Mouse (Mus musculus): ENCODE data around the gene Abcb8.
"Not testable (repeated sequence)": the region's sequence is repeated elsewhere in the genome, so short reads cannot be mapped to it uniquely, and the experiment has no call there.

Abcb8 gene

DNA sequence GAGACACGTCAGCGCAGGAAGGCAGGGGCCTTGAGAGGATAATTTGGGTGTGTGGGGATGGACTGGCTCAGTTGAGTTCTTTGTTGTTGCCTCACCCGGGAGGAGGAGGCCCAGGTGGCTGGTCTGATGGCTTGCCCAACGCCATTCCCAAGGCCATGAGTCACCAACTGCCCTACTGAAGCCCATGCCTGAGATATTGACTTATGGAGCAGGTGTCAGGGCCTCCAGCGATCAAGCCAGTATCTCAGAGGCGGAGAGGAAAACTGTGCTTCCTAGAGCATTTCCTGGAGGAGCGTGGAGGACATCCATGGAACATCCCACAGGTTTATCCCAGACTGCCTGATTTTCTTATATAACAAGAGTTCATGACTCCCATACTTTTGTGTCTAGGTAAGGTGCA is 739 bp upstream of the Abcb8 start:
- in situ Hi-C loops (cut with MboI; ENCODE audit: low sequenced_read_pairs) = no loop called here

DNA sequence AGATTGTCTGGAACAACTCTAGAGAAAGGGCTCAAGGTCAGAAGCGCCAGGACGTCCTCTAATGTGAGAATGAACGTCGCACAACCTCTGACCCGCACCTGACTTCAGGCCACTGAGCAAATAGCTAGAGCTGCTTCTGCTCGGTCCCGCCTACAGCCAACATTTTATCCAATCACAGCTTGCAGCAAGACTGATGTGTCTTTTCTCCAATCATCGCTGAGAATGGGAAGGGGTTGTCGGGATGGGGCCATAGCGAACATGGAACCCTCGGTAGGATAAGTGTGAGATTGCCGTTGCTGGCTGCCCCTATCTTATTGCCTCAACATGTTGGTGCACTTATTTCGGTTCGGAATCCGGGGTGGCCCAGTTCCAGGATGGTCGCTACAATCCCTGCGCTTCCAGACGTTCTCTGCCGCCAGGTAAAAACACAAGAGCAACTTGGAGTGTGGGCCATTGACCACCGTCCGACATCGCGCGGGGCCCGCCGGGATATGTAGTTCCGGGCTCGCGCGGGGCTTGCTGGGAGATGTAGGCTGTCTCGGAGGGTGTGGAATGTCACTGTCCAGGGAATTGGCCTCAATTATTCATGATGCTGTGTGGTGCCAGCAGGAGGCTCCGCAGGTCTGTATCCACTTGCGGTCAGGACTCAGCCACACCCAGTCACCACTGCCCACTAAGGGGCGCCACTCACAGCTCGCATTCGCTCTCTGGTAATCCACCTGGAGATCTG is 867 bp downstream of the Abcb8 start:
- in situ Hi-C loops (cut with MboI; ENCODE audit: low sequenced_read_pairs) = no loop called here

DNA sequence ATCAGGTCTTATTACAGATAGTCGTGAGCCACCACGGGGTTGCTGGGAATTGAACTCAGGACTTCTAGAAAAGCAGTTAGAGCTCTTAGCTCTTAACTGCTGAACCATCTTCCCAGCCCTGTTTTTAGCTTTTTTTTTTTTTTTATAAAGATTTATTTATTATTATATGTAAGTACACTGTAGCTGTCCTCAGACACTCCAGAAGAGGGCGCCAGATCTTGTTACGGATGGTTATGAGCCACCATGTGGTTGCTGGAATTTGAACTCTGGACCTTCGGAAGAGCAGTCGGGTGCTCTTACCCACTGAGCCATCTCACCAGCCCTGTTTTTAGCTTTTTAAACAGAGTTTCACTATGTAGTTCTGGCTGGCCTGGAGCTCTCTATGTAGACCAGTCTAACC is 2.8 kb downstream of the Abcb8 start:
- in situ Hi-C loops (cut with MboI; ENCODE audit: low sequenced_read_pairs) = not testable (repeated sequence)

DNA sequence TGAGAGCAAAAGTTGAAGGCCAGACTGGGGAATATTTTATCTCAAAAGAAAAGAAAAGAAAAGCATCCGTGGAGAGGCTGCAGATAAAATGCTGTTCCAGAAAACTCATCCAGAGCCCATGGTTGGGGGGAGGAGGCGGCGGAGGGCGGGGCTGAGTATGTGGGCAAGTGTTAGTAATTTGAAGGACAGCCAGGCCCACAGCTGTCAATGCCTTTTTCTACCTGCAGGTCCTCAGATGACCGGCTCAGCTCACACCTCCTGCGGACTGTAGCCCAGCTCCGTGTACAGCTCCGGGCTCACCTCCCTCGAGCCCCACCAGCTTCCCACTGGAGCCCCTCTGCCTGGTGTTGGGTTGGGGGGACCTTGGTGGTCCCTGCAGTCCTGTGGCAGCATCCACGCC is 6.2 kb downstream of the Abcb8 start:
- in situ Hi-C loops (cut with MboI; ENCODE audit: low sequenced_read_pairs) = no loop called here

DNA sequence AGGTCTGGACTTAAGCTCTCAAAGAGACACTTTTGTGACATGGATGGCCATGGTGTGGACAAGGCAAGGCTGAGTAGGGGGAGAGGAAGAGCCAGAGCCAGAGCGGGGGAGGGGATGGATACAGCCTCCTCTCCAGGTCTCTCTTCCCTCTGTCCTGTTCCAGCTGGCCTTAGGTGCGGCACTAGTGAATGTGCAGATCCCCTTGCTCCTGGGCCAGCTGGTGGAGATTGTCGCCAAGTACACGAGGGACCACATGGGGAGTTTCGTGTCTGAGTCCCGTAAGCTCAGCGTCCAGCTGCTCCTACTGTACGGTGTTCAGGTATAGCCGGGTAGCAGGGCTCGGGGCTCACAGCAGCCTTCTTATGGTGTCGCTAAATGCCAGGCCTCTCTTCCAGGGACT is 6.9 kb downstream of the Abcb8 start:
- in situ Hi-C loops (cut with MboI; ENCODE audit: low sequenced_read_pairs) = no loop called here

DNA sequence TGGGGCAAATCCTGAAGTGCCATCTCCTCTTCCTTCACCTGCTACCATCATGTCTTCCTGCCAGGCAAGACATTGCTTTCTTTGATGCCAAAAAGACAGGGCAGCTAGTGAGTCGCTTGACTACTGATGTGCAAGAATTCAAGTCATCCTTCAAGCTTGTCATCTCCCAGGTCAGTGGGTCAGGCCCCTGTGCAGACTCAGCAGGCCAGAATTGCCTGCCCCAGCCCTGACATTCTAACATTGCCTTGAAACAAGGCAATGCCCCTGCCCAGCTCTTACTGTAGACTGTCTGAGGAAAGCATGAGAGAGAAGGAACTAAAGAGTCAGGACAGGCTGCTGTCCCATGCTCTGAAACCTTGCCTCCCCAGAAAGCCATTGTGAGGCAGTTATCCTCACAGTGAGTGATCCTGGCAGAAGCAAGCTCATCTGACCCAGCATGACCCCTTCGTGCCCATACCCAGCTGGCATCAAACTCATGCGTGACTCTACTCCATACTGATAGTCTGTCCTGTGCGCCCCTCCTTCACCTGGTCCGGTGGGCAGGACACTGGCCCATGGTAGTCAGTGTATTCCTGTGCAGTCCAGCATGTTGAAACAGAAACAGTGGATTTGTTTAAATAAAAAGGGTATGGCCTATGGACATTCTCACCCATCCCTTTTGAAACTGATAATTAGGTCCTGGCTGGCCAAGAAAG is 7.6 kb downstream of the Abcb8 start:
- in situ Hi-C loops (cut with MboI; ENCODE audit: low sequenced_read_pairs) = no loop called here

DNA sequence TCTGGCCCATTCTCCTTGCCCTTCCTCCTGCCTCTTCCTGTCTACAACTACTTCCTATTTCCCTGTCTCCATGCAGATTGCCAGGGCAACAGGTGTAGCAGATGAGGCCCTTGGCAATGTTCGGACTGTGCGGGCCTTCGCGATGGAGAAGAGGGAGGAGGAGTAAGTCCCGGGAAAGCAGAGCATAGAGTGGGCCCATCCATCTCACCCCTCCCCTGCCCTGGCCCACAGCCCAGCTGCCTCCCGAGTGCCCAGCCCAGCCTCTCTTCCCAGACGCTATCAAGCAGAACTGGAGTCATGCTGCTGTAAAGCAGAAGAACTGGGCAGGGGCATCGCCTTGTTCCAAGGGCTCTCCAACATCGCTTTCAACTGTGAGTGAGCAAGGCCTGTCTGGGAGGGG is 8.5 kb downstream of the Abcb8 start:
- in situ Hi-C loops (cut with MboI; ENCODE audit: low sequenced_read_pairs) = no loop called here

DNA sequence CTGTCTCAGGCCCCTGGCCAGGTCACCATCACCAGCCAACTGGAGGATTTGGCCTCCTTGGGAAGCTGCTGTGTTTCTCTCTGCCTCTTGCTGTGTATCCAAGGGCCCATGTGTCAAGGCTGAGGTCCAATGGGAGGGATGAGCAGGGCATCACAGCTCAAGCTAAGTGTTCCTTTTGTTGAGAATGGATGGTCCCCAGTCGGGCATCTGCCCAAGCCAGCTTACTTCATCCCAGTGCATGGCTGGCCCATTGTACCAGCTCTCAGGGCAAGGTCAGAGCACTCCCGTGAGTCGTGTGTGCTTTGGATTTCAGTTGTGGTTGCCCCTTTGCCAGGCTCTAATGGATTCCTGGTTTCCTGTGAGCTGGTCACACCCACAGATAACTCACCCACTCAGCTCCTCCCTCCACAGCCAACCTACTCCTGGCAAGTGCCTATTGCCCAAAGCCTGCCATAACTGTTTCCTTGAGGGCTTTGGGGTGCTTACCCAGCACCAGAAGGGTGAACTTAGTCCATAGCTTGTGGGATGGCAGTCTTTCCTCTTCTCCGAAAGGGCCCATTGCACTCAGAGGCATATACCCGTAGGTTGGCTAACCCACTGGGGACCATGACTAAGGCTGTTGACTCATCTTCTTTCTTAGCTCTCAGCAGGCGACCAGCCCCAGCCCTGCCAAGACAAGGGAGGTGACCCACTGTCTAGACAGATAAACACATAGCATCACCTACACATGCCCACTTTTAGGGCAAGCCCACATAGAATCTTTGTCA is 11.3 kb downstream of the Abcb8 start:
- in situ Hi-C loops (cut with MboI; ENCODE audit: low sequenced_read_pairs) = no loop called here

DNA sequence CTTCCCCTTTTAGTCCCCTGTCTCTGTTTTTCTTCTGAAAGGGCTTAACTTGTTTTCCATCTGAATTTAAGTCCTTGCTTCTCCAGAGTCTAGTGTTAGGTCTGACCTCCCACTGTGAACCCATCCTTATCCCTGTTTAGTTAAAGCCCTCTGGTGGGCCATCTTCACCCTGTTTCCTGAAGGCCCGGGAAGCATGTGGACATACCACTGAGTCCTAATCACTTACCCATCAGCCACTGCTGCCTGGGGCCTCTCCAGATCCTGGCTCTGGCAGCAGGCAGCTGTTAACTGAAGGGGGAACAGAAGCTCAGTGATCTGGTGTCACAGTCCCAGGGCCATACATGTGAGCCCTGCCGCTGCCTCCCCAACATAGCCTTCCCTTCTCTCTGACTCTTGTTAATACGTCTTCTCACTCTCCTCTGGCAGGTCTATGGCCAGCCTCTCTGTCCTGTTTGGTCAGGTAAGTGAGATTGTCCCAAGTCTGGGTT is 12.0 kb downstream of the Abcb8 start:
- in situ Hi-C loops (cut with MboI; ENCODE audit: low sequenced_read_pairs) = no loop called here

DNA sequence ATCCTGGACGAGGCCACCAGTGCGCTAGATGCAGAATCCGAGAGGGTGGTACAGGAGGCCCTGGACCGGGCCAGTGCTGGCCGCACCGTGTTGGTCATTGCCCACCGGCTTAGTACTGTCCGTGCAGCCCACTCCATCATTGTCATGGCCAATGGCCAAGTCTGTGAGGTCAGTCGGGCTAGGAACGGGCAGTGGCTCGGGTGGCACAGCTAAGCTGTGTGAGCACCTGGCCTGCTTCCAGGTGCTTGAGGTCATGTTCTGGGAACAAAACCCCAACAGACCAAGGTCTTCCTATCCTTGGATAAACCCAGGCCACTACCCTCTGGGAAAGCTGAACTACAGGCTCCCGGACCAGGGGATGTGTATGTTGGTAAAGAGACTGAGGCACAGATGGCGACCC is 15.2 kb downstream of the Abcb8 start:
- in situ Hi-C loops (cut with MboI; ENCODE audit: low sequenced_read_pairs) = no loop called here

DNA sequence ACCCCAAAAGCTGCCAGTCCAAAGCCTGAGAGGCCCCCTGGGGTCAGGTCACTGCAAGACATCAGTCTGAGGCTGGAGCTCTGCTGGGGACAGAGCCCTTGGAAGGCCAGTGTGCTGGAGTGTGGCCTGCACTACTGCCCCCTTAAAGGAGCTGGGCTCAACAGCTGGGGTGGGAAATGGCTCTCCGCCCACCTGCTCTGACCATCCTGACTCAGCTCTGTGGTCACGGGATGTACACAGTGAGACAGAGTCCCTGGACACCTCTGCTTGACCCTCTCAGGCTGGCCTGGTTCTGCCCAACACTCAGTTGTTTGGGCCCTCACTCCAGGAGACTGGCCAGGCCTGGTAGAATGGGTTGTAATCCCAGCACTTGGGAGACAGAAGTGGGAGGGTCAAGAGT is 16.0 kb downstream of the Abcb8 start:
- in situ Hi-C loops (cut with MboI; ENCODE audit: low sequenced_read_pairs) = no loop called here

DNA sequence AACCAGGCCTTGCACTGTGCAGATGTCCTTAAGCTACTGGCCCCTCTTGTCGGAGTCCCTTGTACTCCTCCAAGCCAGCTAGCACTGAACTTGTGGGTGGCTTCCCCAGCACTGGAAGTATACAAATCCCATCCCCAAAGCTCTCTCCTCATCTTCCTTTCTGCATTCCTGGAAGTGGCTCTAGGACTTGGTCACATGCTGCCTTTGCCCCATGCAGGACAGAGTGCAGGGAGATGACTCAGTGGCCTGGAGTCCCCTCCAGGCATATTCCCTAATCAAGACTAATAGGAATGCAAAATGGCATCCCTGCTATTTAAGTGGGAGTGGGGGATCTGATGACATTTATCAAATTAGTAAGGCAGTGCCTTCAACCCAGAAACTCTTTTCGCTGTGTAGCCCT is 18.6 kb downstream of the Abcb8 start:
- in situ Hi-C loops (cut with MboI; ENCODE audit: low sequenced_read_pairs) = no loop called here

DNA sequence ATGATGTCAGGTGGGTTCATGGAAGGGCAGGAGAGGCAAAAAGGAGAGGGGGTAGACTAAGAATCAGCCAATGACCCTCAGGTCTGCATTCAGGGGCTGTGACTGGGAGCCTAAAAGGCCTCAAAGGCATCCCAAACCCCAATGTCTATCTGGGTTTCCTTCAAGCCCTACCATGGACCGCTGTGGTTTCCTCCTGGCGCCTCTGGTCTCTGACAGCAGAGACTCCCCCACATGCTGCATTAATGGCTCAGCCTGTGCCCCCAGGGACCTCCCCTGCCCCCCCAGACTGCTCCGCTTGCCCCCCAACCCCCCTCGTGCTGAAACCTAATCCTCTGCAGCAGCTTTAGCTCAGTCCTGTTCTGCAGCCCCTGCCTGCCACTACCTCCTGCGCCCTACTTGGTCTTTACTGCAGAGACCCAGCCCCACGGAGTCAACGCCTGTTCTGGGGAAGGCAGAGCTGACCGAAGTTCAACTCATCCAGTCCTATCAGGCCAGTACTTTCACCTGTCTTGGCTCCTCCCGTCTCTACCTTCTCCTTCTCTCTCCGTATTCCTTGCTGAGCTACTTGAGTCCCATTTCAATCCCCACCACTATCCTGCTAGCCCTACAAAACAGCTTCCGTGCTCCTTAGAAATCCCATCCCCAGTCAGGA is 19.7 kb downstream of the Abcb8 start, which contains the start of gene Asic3:
Asic3 (plus strand) TSS at position 351 of the 652 bp plus-strand sequence.
- in situ Hi-C loops (cut with MboI; ENCODE audit: low sequenced_read_pairs) = no loop called here

DNA sequence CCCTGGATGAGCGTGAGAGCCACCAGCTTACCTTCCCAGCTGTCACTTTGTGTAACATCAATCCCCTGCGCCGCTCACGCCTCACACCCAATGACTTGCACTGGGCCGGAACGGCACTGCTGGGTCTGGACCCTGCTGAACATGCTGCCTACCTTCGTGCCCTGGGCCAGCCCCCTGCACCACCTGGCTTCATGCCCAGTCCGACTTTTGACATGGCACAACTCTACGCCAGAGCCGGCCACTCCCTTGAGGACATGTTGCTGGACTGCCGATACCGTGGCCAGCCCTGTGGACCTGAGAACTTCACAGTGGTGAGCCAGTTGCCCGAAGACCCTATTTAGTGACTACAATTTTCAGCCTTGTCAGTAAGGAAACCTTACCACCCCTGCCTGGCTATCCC is 20.5 kb downstream of the Abcb8 start:
- in situ Hi-C loops (cut with MboI; ENCODE audit: low sequenced_read_pairs) = no loop called here

DNA sequence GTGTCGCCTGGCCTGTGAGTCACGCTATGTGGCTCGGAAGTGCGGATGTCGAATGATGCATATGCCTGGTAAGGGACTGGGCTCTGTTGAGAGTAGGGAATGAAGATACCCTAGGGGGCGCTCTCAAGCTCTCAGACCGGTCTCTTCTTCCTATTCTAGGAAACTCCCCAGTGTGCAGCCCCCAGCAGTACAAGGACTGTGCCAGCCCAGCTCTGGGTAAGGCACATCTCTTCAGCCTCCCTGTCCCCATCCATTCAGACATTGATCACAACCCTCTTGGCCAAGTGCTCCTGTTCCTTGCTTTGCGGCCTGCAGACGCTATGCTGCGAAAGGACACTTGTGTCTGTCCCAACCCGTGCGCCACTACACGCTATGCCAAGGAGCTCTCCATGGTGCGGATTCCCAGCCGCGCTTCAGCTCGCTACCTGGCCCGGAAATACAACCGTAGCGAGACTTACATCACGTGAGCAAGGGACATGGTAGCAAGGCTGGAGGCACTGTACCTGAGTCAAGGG is 22.8 kb downstream of the Abcb8 start:
- in situ Hi-C loops (cut with MboI; ENCODE audit: low sequenced_read_pairs) = no loop called here

DNA sequence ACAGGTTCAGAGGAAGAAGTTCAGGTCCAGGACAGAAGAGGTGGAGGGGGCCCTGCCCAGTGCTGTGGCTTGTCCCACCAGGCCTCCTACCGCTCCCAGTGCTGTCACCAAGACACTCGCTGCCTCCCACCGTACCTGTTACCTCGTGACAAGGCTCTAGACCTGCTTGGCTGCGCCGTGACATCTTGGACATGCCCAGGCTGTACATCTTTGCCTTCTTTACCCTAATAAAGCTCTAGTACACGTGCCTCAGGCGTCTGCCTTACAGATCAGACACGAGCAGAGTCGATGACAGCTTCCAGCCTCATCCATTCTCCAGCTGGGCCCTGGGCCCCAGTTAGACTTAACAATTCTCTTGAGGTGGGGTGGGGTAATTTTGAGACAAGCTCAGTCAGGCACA is 24.1 kb downstream of the Abcb8 start:
- in situ Hi-C loops (cut with MboI; ENCODE audit: low sequenced_read_pairs) = no loop called here

DNA sequence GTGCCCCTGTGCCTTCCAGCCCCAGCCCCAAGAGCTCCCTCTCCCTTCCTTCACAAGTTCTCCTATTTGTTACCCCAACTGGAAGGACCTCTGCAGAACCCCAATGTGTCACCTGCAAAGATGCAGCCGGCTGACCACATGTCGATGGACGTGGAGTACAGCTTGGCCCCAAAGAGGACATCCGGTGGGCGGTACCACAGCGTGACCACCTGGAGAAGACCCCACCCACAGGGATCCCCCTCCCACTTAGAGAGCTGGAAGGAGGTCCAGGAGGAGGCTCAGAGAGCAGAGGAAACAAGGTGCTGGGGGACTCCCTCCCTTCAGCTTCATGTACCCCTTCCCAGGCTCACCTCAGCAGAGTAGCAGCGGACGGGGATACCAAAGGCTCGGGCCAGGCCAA is 26.9 kb downstream of the Abcb8 start:
- in situ Hi-C loops (cut with MboI; ENCODE audit: low sequenced_read_pairs) = no loop called here

DNA sequence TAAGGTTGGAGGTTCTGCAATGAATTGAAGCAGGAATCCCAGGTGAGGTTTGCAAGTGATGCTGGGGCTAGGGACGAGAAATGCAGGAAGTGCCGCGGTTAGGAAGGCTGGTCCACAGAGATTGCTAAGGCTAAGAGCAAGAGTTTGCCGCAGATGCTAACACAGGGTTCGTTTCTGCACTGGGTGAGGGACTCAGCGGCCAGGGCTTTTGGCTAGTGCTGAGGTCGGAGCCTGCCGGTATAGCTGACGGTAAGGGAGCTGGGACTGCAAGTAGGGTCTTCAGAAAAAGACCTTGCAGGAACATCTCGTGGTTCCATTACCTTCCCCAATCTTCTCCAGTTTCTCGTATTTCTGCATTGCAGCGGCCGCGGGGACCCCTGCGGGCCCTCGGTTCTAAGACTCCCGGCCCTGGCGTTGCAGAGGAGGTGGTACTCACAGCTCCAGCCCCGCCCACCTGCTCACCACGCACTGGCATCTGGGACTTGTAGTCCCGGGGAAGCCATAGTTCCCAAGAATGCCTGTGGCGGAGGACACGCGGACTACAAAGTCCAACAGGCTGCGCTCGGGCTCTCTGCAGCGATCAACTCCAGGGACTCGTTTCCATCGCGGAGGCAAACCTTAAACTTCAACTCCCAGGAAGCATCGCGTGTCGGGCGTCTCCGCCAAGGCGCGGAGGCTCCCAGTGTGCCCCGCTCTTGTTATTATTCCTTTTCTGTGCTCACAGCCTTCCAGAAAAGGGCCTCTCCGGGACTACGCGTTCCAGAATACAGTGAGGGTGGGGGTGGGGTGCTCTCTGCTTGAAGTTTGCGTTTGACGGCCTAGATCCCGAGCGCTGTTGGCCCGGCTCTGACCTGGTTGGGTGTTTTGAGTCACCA is 29.9 kb downstream of the Abcb8 start, which contains the start of the genes Cdk5 and Slc4a2:
Cdk5 (minus strand) TSS at position 402 of the 875 bp plus-strand sequence.
Slc4a2 (plus strand) TSS at position 709 of the 875 bp plus-strand sequence.
- in situ Hi-C loops (cut with MboI; ENCODE audit: low sequenced_read_pairs) = no loop called here

DNA sequence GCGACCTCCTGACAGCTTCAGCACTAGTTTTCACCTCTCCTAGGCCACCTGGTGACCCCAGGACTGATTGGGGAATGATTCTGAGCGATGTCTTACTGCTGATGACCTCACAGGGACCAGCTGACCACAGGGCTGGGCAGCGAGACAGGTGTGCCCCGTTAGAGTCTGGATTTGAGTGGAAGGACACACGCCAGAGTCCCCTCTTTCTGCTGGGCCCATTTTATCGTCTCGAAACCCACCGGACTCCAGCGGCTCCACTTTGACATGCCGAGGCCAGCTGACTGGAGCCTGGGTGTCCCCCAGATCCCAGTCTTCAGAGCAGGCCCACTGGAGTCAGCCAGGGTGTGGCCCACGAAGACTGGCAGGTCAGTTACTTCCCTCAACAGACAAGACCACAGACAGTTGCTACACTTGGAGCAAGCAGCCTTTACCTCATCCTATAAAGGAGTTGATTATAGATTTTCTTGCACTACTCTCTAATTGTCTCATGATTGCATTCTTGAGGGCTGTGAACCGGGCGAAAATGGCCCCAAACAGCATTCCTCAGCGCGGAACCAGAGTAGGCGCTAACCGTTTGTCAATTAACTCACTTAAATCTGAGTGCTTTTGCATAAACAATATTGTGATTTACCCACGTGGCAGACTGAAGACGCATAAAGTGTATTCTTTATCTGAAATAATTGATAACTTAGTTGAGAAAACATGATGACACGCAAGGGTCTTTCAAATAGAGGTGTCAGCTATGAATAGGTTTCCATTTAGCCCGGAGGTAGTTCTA is 30.7 kb downstream of the Abcb8 start:
- in situ Hi-C loops (cut with MboI; ENCODE audit: low sequenced_read_pairs) = no loop called here

All from CH12F3 (cell line).